Mouse (Mus musculus): ENCODE measurements around the gene Rxra. TPM values are rescaled to one million over a fixed set of nuclear protein-coding genes. Genes with fewer than 3 reads are reported as not detected.

Gene Rxra
- polyA plus RNA-seq, 1 experiment from 2014 or later, result 3.5 TPM

DNA sequence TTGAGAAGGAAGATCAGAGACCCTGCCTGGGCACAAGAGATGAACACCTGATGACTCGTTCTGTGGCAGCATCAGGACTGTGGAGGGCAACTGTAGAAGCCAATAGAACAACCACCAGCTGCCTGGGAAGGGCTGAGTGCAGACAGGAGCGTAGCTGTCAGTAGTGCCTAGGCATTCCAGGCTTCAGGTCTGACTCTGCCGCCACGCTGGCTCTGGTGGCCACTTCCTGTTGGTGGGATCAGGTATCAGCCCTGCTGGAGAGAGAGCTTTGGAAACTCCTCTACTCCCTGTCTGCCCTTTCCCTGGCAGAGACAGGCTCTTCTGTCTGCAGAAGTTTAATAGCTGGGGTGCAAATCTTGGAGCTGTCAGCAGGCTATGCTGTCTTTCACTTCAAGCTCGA lies 93.5 kb downstream of the Rxra start:
- DNase-seq, result no peak
- WGBS (ENCODE audit: insufficient replicate concordance), result 14% methylated on average over 5 of the region's 5 CpGs
- no peak for ATAC-seq (ENCODE audit: low read depth)
- Histone ChIP-seq H3K27ac (no peak overlapping the region), H3K4me3 (replicated peaks) (no peak overlapping the region), H3K9me3 (replicated peaks) (no peaks in the 10 kb centered on the region), H3K27me3 (peaks cover 3% of the 10 kb centered on the region), H3K36me3 (no peaks in the 10 kb centered on the region), H3K4me1 (replicated peaks) (0 out of 2 replicates have a peak, but pooled peaks cover 6% of the 10 kb centered on the region), H3K4me2 (no peak overlapping the region), H3K9ac (no peak overlapping the region)

DNA sequence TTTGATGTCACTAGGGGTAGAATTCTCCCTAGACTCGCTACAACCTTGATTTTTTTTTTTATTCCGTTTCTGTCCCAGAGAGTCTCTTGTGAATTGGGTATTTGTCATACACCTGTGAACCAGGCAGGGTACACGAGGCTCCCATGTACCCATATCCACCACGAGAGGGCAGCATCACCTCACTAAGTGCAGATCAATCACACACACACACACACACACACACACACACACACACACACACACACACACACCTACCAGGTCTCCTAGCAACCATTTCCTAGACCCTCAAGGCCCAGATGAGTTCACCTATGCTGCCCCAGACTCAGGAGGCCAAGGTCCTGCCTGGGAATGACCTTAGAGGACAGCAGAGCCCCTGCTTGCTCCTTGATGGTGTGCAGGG lies 94.0 kb downstream of the Rxra start:
- no peaks in the 10 kb centered on the region for H3K9me3 ChIP-seq (replicated peaks)
- DNase-seq (no peak), ATAC-seq (ENCODE audit: low read depth) (no peak)
- H3K4me1 ChIP-seq (replicated peaks), result 0 out of 2 replicates have a peak, but pooled peaks cover 6% of the 10 kb centered on the region
- H3K9ac ChIP-seq, result no peak overlapping the region
- no peaks in the 10 kb centered on the region for H3K36me3 ChIP-seq
- H3K4me2 ChIP-seq, result no peak overlapping the region
- H3K27me3 ChIP-seq, result peaks cover 3% of the 10 kb centered on the region
- WGBS (ENCODE audit: insufficient replicate concordance), result 1% methylated on average over 4 of the region's 4 CpGs
- H3K4me3 ChIP-seq (replicated peaks), result no peak overlapping the region
- H3K27ac ChIP-seq, result no peak overlapping the region

GRCm38 (mm10) chr2:27771936-27772335 lies 95.7 kb downstream of the Rxra start:
- Histone ChIP-seq H3K9me3 (replicated peaks) (no peaks in the 10 kb centered on the region), H3K4me2 (no peak overlapping the region), H3K27ac (no peak overlapping the region), H3K9ac (no peak overlapping the region), H3K36me3 (no peaks in the 10 kb centered on the region), H3K4me3 (replicated peaks) (no peak overlapping the region), H3K27me3 (peaks cover 3% of the 10 kb centered on the region), H3K4me1 (replicated peaks) (0 out of 2 replicates have a peak, but pooled peaks cover 6% of the 10 kb centered on the region)
- ATAC-seq (ENCODE audit: low read depth) (no peak), DNase-seq (peak; percentile 53)
- WGBS (ENCODE audit: insufficient replicate concordance), result 22% methylated on average over 7 of the region's 7 CpGs

- Histone ChIP-seq H3K9ac (no peak overlapping the region), H3K4me2 (no peak overlapping the region), H3K36me3 (no peaks in the 10 kb centered on the region), H3K27ac (no peak overlapping the region), H3K27me3 (peaks cover 3% of the 10 kb centered on the region), H3K4me1 (replicated peaks) (0 out of 2 replicates have a peak, but pooled peaks cover 6% of the 10 kb centered on the region), H3K9me3 (replicated peaks) (no peaks in the 10 kb centered on the region), H3K4me3 (replicated peaks) (no peak overlapping the region)
- WGBS (ENCODE audit: insufficient replicate concordance), result 64% methylated on average over 7 of the region's 7 CpGs
- no peak for DNase-seq
- no peak for ATAC-seq (ENCODE audit: low read depth)
Measured at GRCm38 (mm10) chr2:27772841-27773388, 96.7 kb downstream of the Rxra start.

GRCm38 (mm10) chr2:27773980-27774730 lies 97.9 kb downstream of the Rxra start:
- H3K4me2 ChIP-seq, result no peak overlapping the region
- 0 out of 2 replicates have a peak, but pooled peaks cover 6% of the 10 kb centered on the region for H3K4me1 ChIP-seq (replicated peaks)
- H3K4me3 ChIP-seq (replicated peaks), result no peak overlapping the region
- DNase-seq (no peak), ATAC-seq (ENCODE audit: low read depth) (no peak)
- 64% methylated on average over 24 of the region's 24 CpGs for WGBS (ENCODE audit: insufficient replicate concordance)
- no peak overlapping the region for H3K27ac ChIP-seq
- no peaks in the 10 kb centered on the region for H3K9me3 ChIP-seq (replicated peaks)
- peaks cover 3% of the 10 kb centered on the region for H3K27me3 ChIP-seq
- no peaks in the 10 kb centered on the region for H3K36me3 ChIP-seq
- no peak overlapping the region for H3K9ac ChIP-seq

GRCm38 (mm10) chr2:27775006-27775405 lies 98.8 kb downstream of the Rxra start:
- Histone ChIP-seq H3K36me3 (no peaks in the 10 kb centered on the region), H3K4me1 (replicated peaks) (0 out of 2 replicates have a peak, but pooled peaks cover 6% of the 10 kb centered on the region), H3K4me2 (no peak overlapping the region), H3K27ac (0 out of 2 replicates have a peak overlapping the region, but pooled peaks have one; percentile 12), H3K9ac (no peak overlapping the region), H3K9me3 (replicated peaks) (no peaks in the 10 kb centered on the region), H3K4me3 (replicated peaks) (no peak overlapping the region), H3K27me3 (no peaks in the 10 kb centered on the region)
- DNase-seq (no peak), ATAC-seq (ENCODE audit: low read depth) (no peak)
- WGBS (ENCODE audit: insufficient replicate concordance), result 75% methylated on average over 10 of the region's 10 CpGs

DNA sequence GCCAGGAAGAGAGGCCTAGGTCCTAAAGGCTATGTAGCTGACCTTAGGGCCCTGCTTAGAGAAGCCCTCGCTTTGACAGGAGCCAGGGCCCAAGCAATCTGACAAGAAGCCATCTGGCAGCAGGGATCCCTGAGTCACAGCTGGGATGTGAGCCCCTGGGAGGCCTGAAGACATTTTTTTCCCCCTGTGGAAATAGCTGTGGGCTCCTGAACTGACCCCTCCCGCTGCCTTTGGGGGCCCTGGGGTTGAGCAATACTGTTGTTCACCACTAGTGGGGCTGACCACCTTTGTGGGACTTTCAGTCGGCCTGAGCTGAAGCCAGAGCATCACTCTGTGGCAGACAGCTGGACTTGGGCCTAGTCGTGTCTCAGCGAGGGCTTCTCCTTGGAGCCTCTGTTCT lies 99.4 kb downstream of the Rxra start:
- Histone ChIP-seq H3K27ac (no peak overlapping the region), H3K4me2 (no peak overlapping the region), H3K9me3 (replicated peaks) (no peaks in the 10 kb centered on the region), H3K4me3 (replicated peaks) (no peak overlapping the region), H3K9ac (no peak overlapping the region), H3K36me3 (no peaks in the 10 kb centered on the region), H3K4me1 (replicated peaks) (0 out of 2 replicates have a peak, but pooled peaks cover 6% of the 10 kb centered on the region), H3K27me3 (no peaks in the 10 kb centered on the region)
- no peak for DNase-seq
- WGBS (ENCODE audit: insufficient replicate concordance), result 52% methylated on average over 5 of the region's 5 CpGs
- ATAC-seq (ENCODE audit: low read depth), result no peak

DNA sequence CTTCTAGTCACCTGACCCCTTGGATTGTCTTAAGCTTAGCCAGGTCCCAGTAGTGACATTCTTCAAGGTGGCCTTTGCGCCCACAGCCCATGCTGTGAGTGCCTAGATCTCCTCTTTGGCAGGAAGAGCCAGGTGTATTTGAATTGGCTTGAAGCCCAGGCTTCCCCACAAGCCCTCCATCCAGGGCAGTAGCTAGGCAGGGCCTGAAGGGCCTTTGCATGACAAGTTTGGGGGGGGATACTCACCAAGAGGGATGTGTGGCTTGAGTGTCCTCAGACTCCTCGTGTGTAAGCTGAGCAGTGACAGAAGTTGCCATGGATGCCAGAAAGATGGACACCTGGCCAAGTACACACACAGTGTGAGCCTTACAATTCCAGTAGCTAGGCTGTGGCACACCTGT lies 101.5 kb downstream of the Rxra start:
- DNase-seq, result no peak
- no peaks in the 10 kb centered on the region for H3K9me3 ChIP-seq (replicated peaks)
- H3K27me3 ChIP-seq, result no peaks in the 10 kb centered on the region
- whole genome bisulfite sequencing (ENCODE audit: insufficient replicate concordance), result 67% methylated on average over 2 of the region's 2 CpGs
- 0 out of 2 replicates have a peak, but pooled peaks cover 6% of the 10 kb centered on the region for H3K4me1 ChIP-seq (replicated peaks)
- no peak overlapping the region for H3K4me2 ChIP-seq
- H3K4me3 ChIP-seq (replicated peaks), result no peak overlapping the region
- ATAC-seq (ENCODE audit: low read depth), result no peak
- H3K27ac ChIP-seq, result no peak overlapping the region
- no peaks in the 10 kb centered on the region for H3K36me3 ChIP-seq
- H3K9ac ChIP-seq, result no peak overlapping the region

- Histone ChIP-seq H3K4me3 (replicated peaks) (no peak overlapping the region), H3K4me1 (replicated peaks) (0 out of 2 replicates have a peak, but pooled peaks cover 3% of the 10 kb centered on the region)
- 29% methylated on average over 6 of the region's 6 CpGs for WGBS (ENCODE audit: insufficient replicate concordance)
Measured at GRCm38 (mm10) chr2:27778289-27778688, 102.0 kb downstream of the Rxra start.

GRCm38 (mm10) chr2:27779291-27779866 lies 103.1 kb downstream of the Rxra start:
- Histone ChIP-seq H3K36me3 (no peaks in the 10 kb centered on the region), H3K4me2 (no peak overlapping the region), H3K9me3 (replicated peaks) (no peaks in the 10 kb centered on the region), H3K4me1 (replicated peaks) (no peaks in the 10 kb centered on the region), H3K27ac (no peak overlapping the region), H3K27me3 (no peaks in the 10 kb centered on the region), H3K4me3 (replicated peaks) (no peak overlapping the region), H3K9ac (no peak overlapping the region)
- DNase-seq, result no peak
- ATAC-seq (ENCODE audit: low read depth), result no peak
- WGBS (ENCODE audit: insufficient replicate concordance), result 70% methylated on average over 9 of the region's 9 CpGs

More at GRCm38 (mm10) chr2:27778289-27778688, 102.0 kb downstream of the Rxra start:
- H3K36me3 ChIP-seq, result no peaks in the 10 kb centered on the region
- H3K4me2 ChIP-seq, result no peak overlapping the region
- no peak overlapping the region for H3K9ac ChIP-seq
- DNase-seq (no peak), ATAC-seq (ENCODE audit: low read depth) (no peak)
- no peak overlapping the region for H3K27ac ChIP-seq
- no peaks in the 10 kb centered on the region for H3K9me3 ChIP-seq (replicated peaks)
- H3K27me3 ChIP-seq, result no peaks in the 10 kb centered on the region

DNA sequence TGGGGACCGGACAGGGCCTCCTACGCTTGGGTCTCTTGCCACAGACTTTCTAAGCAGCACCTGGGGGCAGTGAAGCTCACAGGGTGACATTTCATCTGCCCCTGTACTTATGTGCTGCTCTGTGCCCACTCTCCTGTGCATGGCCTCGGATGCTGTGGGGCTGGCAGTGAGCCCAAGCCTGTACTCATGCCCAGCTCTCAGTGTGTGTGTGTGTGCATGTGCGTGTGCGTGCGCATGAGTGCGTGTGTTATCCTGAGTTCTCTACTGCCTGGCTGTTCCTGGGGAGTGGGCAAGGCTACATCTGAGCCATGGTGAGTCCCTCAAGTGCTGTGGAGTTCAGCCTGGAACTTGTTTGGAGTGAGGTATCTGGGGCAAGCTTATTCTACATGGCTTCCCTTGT lies 103.9 kb downstream of the Rxra start:
- H3K4me2 ChIP-seq, result no peak overlapping the region
- no peak overlapping the region for H3K9ac ChIP-seq
- ATAC-seq (ENCODE audit: low read depth) (no peak), DNase-seq (no peak)
- no peak overlapping the region for H3K4me3 ChIP-seq (replicated peaks)
- no peaks in the 10 kb centered on the region for H3K9me3 ChIP-seq (replicated peaks)
- no peaks in the 10 kb centered on the region for H3K36me3 ChIP-seq
- no peak overlapping the region for H3K27ac ChIP-seq
- WGBS (ENCODE audit: insufficient replicate concordance), result 74% methylated on average over 7 of the region's 7 CpGs
- H3K4me1 ChIP-seq (replicated peaks), result no peaks in the 10 kb centered on the region
- no peaks in the 10 kb centered on the region for H3K27me3 ChIP-seq
